Mouse (Mus musculus) retina, postnatal 7 days (tissue): ENCODE data around the gene Shisal2b.

Source experiments
- DNase-seq: peaks from one replicate; pipeline ENCODE4 v3.0.0-alpha.2; 2012; ENCODE audit warnings: low read depth, low spot score

Gene Shisal2b

GRCm38 (mm10) chr13:104816635-104817571 is 46.8 kb downstream of the Shisal2b start, which contains the start of gene Cwc27:
Gene Cwc27, minus strand, starts transcription at chr13:104817142.
- peak; percentile 86 for DNase-seq

- DNase-seq: no peak
These were observed 47.4 kb downstream of the Shisal2b start for GRCm38 (mm10) chr13:104816270-104816634.

- peak; percentile 17 for DNase-seq
These were observed 58.0 kb downstream of the Shisal2b start for GRCm38 (mm10) chr13:104805681-104806080.

- no peak for DNase-seq
These were observed 64.0 kb downstream of the Shisal2b start for GRCm38 (mm10) chr13:104799566-104800182.

- no peak for DNase-seq
These were observed 64.6 kb downstream of the Shisal2b start for GRCm38 (mm10) chr13:104799067-104799466.
